Mouse (Mus musculus) heart, postnatal 14 days (tissue): ENCODE data around the gene Rint1. TPM values are rescaled to one million over a fixed set of nuclear protein-coding genes. Genes with fewer than 3 reads are reported as not detected.

ENCODE experiments used
- DNase-seq, 2 experiments: peaks; one replicate each; pipeline ENCODE4 v3.0.0; 2021 to 2022
- intact Hi-C: fragments of 180-260 bp; cut with DNase I; formaldehyde crosslinking; loops from one replicate; pipeline ENCODE4 v1.15.1; 2025
- long read RNA-seq, 2 experiments: library from polyadenylated mRNA; stranded (forward); transcript quantifications; one replicate each; pipeline ENCODE4 v2.0.0; 2021
- total RNA-seq, 2 experiments: library from RNA; stranded (reverse); gene quantifications; 2 replicates each; pipeline ENCODE4 v1.2.3; 2021

The Rint1 gene
- total RNA-seq, result 10 to 100 TPM; 13.3 to 14.6 TPM
- long read RNA-seq, experiment 1, transcript Rint1-201 (15 exons, 3,298 nt), result major isoform, 11 of 16 reads
- long read RNA-seq, experiment 1, partial matches to known transcripts, result 1 of 16 reads
- long read RNA-seq, experiment 1, other reads (novel, unspliced or antisense), result 2 of 16 reads
- long read RNA-seq, experiment 2, transcript Rint1-201 (15 exons, 3,298 nt), result major isoform, 10 of 13 reads
- long read RNA-seq, experiment 2, partial matches to known transcripts, result 1 of 13 reads
- long read RNA-seq, experiment 2, other reads (novel, unspliced or antisense), result 2 of 13 reads

- peak; percentile 96 to 99 for DNase-seq
- intact Hi-C loops, result no loop called here
Measured at GRCm38 (mm10) chr5:23787536-23788389, at the start of gene Rint1. Gene Rint1 (plus strand): TSS chr5:23787711.

GRCm38 (mm10) chr5:23743261-23743660 is 44.2 kb upstream of the Rint1 start:
- intact Hi-C loops, result no loop called here

GRCm38 (mm10) chr5:23749882-23750281 is 37.6 kb upstream of the Rint1 start:
- no peak for DNase-seq
- intact Hi-C loops, result loop anchor here (10.0 kb wide), 1 partner anchor 365 kb away; no protein-coding TSS in a partner anchor

More at GRCm38 (mm10) chr5:23743261-23743660, 44.2 kb upstream of the Rint1 start:
- no peak for DNase-seq

- intact Hi-C loops, result loop anchor here (10.0 kb wide), 1 partner anchor 371 kb away; no protein-coding TSS in a partner anchor
- DNase-seq, result no peak
Measured at GRCm38 (mm10) chr5:23755591-23755990, 31.9 kb upstream of the Rint1 start.

- no peak for DNase-seq
- intact Hi-C loops, result loop anchor here (10.0 kb wide), 1 partner anchor 372 kb away; no protein-coding TSS in a partner anchor
Measured at GRCm38 (mm10) chr5:23756368-23756767, 31.1 kb upstream of the Rint1 start.

GRCm38 (mm10) chr5:23758633-23759032 is 28.9 kb upstream of the Rint1 start:
- intact Hi-C loops, result loop anchor here (2.0 to 10.0 kb wide), 2 partner anchors 84 to 374 kb away; no protein-coding TSS in a partner anchor
- DNase-seq, result peak; percentile 44 to 62

- no peak for DNase-seq
- intact Hi-C loops, result no loop called here
Measured at GRCm38 (mm10) chr5:23762531-23762930, 25.0 kb upstream of the Rint1 start.

- no peak for DNase-seq
- intact Hi-C loops, result no loop called here
Measured at GRCm38 (mm10) chr5:23764557-23764956, 23.0 kb upstream of the Rint1 start.

GRCm38 (mm10) chr5:23771105-23771504 is 16.4 kb upstream of the Rint1 start:
- intact Hi-C loops, result no loop called here
- DNase-seq, result no peak

GRCm38 (mm10) chr5:23774186-23774585 is 13.3 kb upstream of the Rint1 start:
- DNase-seq, result no peak
- intact Hi-C loops, result no loop called here

- no peak for DNase-seq
- intact Hi-C loops, result no loop called here
Measured at GRCm38 (mm10) chr5:23780516-23780915, 7.0 kb upstream of the Rint1 start.

GRCm38 (mm10) chr5:23781172-23781571 is 6.3 kb upstream of the Rint1 start:
- intact Hi-C loops, result no loop called here
- DNase-seq, result no peak

- intact Hi-C loops, result no loop called here
- DNase-seq, result no peak
Measured at GRCm38 (mm10) chr5:23782051-23782810, 5.3 kb upstream of the Rint1 start.

- DNase-seq, result peak; percentile 87 to 90
- intact Hi-C loops, result no loop called here
Measured at GRCm38 (mm10) chr5:23782931-23783877, 4.3 kb upstream of the Rint1 start, which contains the start of gene Pus7. Gene Pus7 (minus strand): TSS chr5:23783711.

- intact Hi-C loops, result no loop called here
- DNase-seq, result no peak
Measured at GRCm38 (mm10) chr5:23788390-23788830, 899 bp downstream of the Rint1 start.

- no peak for DNase-seq
- intact Hi-C loops, result no loop called here
Measured at GRCm38 (mm10) chr5:23789078-23789612, 1.6 kb downstream of the Rint1 start.

- intact Hi-C loops, result no loop called here
- DNase-seq, result no peak
Measured at GRCm38 (mm10) chr5:23792726-23793125, 5.2 kb downstream of the Rint1 start.

- DNase-seq, result no peak
- intact Hi-C loops, result no loop called here
Measured at GRCm38 (mm10) chr5:23814841-23815240, 27.3 kb downstream of the Rint1 start.

- intact Hi-C loops, result no loop called here
- peak; percentile 6 to 12 for DNase-seq
Measured at GRCm38 (mm10) chr5:23816681-23817080, 29.2 kb downstream of the Rint1 start.
